Comparison of ENCODE assay signal across 8 mouse cellular contexts in genomic region chr11:57983480-57984342, GRCm38 (mm10). TPM values are rescaled to one million over a fixed set of nuclear protein-coding genes. Genes with fewer than 3 reads are reported as not detected.
DNase-seq lines count a peak whose midpoint lies in the region; ATAC-seq and TF ChIP-seq lines count a peak whose summit lies in the region.

No protein-coding gene starts in this region.

- peaks cover 5 to 12% of the 10 kb centered on the region in 2 experiments; a peak in 3 of 4 replicates for H3K4me1 ChIP-seq in ES-E14 (ENCODE audit: control insufficient read depth in 2 of 2, insufficient read depth in 2 of 2, low read length in 2 of 2, poor library complexity in 1 of 2)
- H3K4me1 ChIP-seq in lung, embryonic 15.5 days, result peaks cover 20% of the 10 kb centered on the region
- H3K4me1 ChIP-seq in neural tube, embryonic 15.5 days, result no peaks in the 10 kb centered on the region

- no peak overlapping the region for H3K4me2 ChIP-seq in lung, embryonic 15.5 days
- no peak overlapping the region for H3K4me2 ChIP-seq in neural tube, embryonic 15.5 days

- in situ Hi-C loops in ES-E14 (cut with MboI; ENCODE audit: low sequenced_read_pairs in 2 of 2, unreplicated experiment in 2 of 2), result no loop called here

- H3K27ac ChIP-seq in ES-E14 (ENCODE audit: insufficient read depth, low read depth, low read length, poor library complexity, severe bottlenecking), result peak overlapping the region; percentile 74; the same call in 1 of the 2 replicates
- H3K27ac ChIP-seq in lung, embryonic 15.5 days, result peak overlapping the region; percentile 76
- H3K27ac ChIP-seq in neural tube, embryonic 15.5 days (replicated peaks), result no peak overlapping the region

- no peaks in the 10 kb centered on the region for H3K9me3 ChIP-seq in ES-E14 (ENCODE audit: control insufficient read depth, insufficient read depth, low read depth, low read length)
- no peaks in the 10 kb centered on the region for H3K9me3 ChIP-seq in lung, embryonic 15.5 days
- no peaks in the 10 kb centered on the region for H3K9me3 ChIP-seq in neural tube, embryonic 15.5 days (replicated peaks)

- no peak for DNase-seq in ES-E14 (ENCODE audit: low read depth, low spot score)
- peak; percentile 55 for DNase-seq in kidney, adult 9 months
- DNase-seq in B cell, adult 2 months, result no peak
- no peak for DNase-seq in gastrocnemius, postnatal 25 days

- 16% methylated on average over 16 of the region's 16 CpGs for WGBS in lung, embryonic 15.5 days
- WGBS in neural tube, embryonic 15.5 days, result 64% methylated on average over 16 of the region's 16 CpGs

- no peaks in the 10 kb centered on the region for H3K36me3 ChIP-seq in ES-E14 (ENCODE audit: control insufficient read depth, insufficient read depth, low read length, poor library complexity, severe bottlenecking)
- H3K36me3 ChIP-seq in lung, embryonic 15.5 days, result no peaks in the 10 kb centered on the region
- H3K36me3 ChIP-seq in neural tube, embryonic 15.5 days, result no peaks in the 10 kb centered on the region

- H3K9ac ChIP-seq in ES-E14 (ENCODE audit: insufficient read depth, low read depth, low read length, poor library complexity, severe bottlenecking), result no peak overlapping the region
- H3K9ac ChIP-seq in lung, embryonic 15.5 days, result no peak overlapping the region
- H3K9ac ChIP-seq in neural tube, embryonic 15.5 days (replicated peaks), result no peak overlapping the region

- no peaks in the 10 kb centered on the region for H3K27me3 ChIP-seq in lung, embryonic 15.5 days
- H3K27me3 ChIP-seq in neural tube, embryonic 15.5 days (replicated peaks), result no peaks in the 10 kb centered on the region

- peak; percentile 66; the same call in 1 of the 2 replicates for ATAC-seq in common myeloid progenitor, adult 5-6 weeks (replicated peaks; ENCODE audit: low read depth, poor library complexity, severe bottlenecking)
- peak; percentile 74; the same call in 1 of the 2 replicates for ATAC-seq in lung, embryonic 15.5 days (ENCODE audit: borderline replicate concordance, extremely low read depth, low FRiP score, low TSS enrichment)
- ATAC-seq in activated CD4-positive, CD25-positive, alpha-beta regulatory T cell, adult 4 months, result no peak
- ATAC-seq in neural tube, embryonic 15.5 days (ENCODE audit: low FRiP score), result no peak

- no peak overlapping the region for H3K4me3 ChIP-seq in ES-E14 (ENCODE audit: insufficient read depth in 1 of 2, low read depth in 1 of 2, low read length in 2 of 2, poor library complexity in 1 of 2, severe bottlenecking in 1 of 2)
- H3K4me3 ChIP-seq in lung, embryonic 15.5 days, result no peak overlapping the region
- H3K4me3 ChIP-seq in neural tube, embryonic 15.5 days (replicated peaks), result no peak overlapping the region

TF ChIP-seq in ES-E14, 5 proteins besides CTCF, POLR2A, EP300 and RAD21:
- TF ChIP-seq ZNF384 (IDR thresholded peaks at IDR 0.05; ENCODE audit: low read depth, low read length), result no peak
- no peak for TF ChIP-seq MAFK (IDR thresholded peaks at IDR 0.05; ENCODE audit: insufficient read depth, low read depth, low read length)
- no peak for TF ChIP-seq CHD2 (IDR thresholded peaks at IDR 0.05; ENCODE audit: low read depth, low read length)
- TF ChIP-seq ZC3H11A (IDR thresholded peaks at IDR 0.05; ENCODE audit: borderline replicate concordance, low read depth, low read length), result no peak
- TF ChIP-seq HCFC1 (IDR thresholded peaks at IDR 0.05; ENCODE audit: borderline replicate concordance, insufficient read depth, low read length), result no peak

RNA-seq across cellular contexts. Expression of gene Larp1, which starts 25.2 kb away (rescaled TPM):
- 90.1 and 100 TPM in 2 replicates for total RNA-seq in ES-E14 (2012; rRNA removed)
- total RNA-seq in common myeloid progenitor, adult 5-6 weeks (2017), result 65.3 and 72.9 TPM in 2 replicates
- polyA plus RNA-seq in lung, embryonic 15.5 days (2015; fragmentation: Nextera tagmentation; extraction: Ambion mirVana), result 19.0 and 19.5 TPM in 2 replicates
- 10 to 100 TPM; 69.1 to 85.8 TPM for total RNA-seq in gastrocnemius, postnatal 25 days (2021)
- polyA plus RNA-seq in activated CD4-positive, CD25-positive, alpha-beta regulatory T cell, adult 4 months (2017; shearing (Covaris generic)), result 10 to 100 TPM; 20.0 to 26.8 TPM
- polyA plus RNA-seq in neural tube, embryonic 15.5 days (2015; fragmentation: Nextera tagmentation; extraction: Ambion mirVana), result 19.9 and 20.5 TPM in 2 replicates

Comparison
In these comparisons a context has a peak if more than half of its experiments do, and no peak if none do; other contexts are left out.
1. ATAC-seq: peak in common myeloid progenitor, adult 5-6 weeks (single experiment) and lung, embryonic 15.5 days (single experiment); none in activated CD4-positive, CD25-positive, alpha-beta regulatory T cell, adult 4 months (single experiment) and neural tube, embryonic 15.5 days (single experiment).